Mouse (Mus musculus) stomach, postnatal 0 days (tissue): Measurements from ENCODE around the gene Rhbdd1.

ENCODE experiments used
- CTCF ChIP-seq: IDR thresholded peaks from 2 replicates; pipeline ENCODE4 v1.5.1; 2016; ENCODE audit warnings: antibody characterized with exemption, low read depth, mild to moderate bottlenecking, moderate library complexity
- EP300 ChIP-seq: optimal IDR thresholded peaks from 2 replicates; pipeline ENCODE3; 2016; ENCODE audit warnings: antibody characterized with exemption

- TF ChIP-seq EP300 (no peak), CTCF (no peak)
Measured at GRCm38 (mm10) chr1:82446049-82446448, 129.8 kb downstream of the Rhbdd1 start.
